Mouse (Mus musculus): ENCODE results near the gene Plcxd2. TPM values are rescaled to one million over a fixed set of nuclear protein-coding genes. Genes with fewer than 3 reads are reported as not detected.

Plcxd2 gene
- 19.5 TPM for polyA plus RNA-seq (2017; shearing (Covaris generic))

GRCm38 (mm10) chr16:46010153-46010905 lies at the start of gene Plcxd2:
Plcxd2 (minus strand) TSS chr16:46010218.

GRCm38 (mm10) chr16:45953394-45953793 lies 56.6 kb downstream of the Plcxd2 start, which contains the start of gene Phldb2:
Phldb2 (minus strand) TSS chr16:45953598.

Other genes with a start within 250 kb of the Plcxd2 start
- gene Phldb2, start 56.6 kb downstream of the Plcxd2 start, polyA plus RNA-seq (2017; shearing (Covaris generic)): 0.43 TPM
- gene Cd96, start 110.0 kb upstream of the Plcxd2 start, polyA plus RNA-seq (2017; shearing (Covaris generic)): 259 TPM
- gene Gm4737, start 144.9 kb upstream of the Plcxd2 start, polyA plus RNA-seq (2017; shearing (Covaris generic)): 3.4 TPM

All from inflammation-experienced regulatory T-cells, adult 16 weeks (primary cell).